Mouse (Mus musculus) lung, adult 2 months (tissue): Measurements from ENCODE around the gene Tsga13.

Experiments
- CTCF ChIP-seq: fragments of 200-500 bp; IDR thresholded peaks from 2 replicates; pipeline ENCODE4 v1.5.1; 2011; ENCODE audit warnings: mild to moderate bottlenecking, low read length, control low read depth; ENCODE audit not compliant: insufficient read depth
- POLR2A ChIP-seq: fragments of 200-500 bp; IDR thresholded peaks from 2 replicates; pipeline ENCODE4 v1.6.1; 2011; ENCODE audit warnings: low read depth, mild to moderate bottlenecking, control low read depth, low read length, borderline replicate concordance; ENCODE audit errors: extremely low read depth

GRCm38 (mm10) chr6:30958736-30959540 is 43.6 kb upstream of the Tsga13 start, which contains the start of gene Klf14:
- TF ChIP-seq POLR2A = no peak
- no peak for TF ChIP-seq CTCF
